Mouse (Mus musculus) olfactory bulb, adult 2 months (tissue): ENCODE results near the gene Ano6.

Source experiments
- CTCF ChIP-seq: fragments of 200-500 bp; IDR thresholded peaks from 2 replicates; pipeline ENCODE4 v1.5.1; 2012; ENCODE audit warnings: low read depth, mild to moderate bottlenecking, low read length, moderate library complexity; ENCODE audit not compliant: insufficient read depth
- POLR2A ChIP-seq: fragments of 200-500 bp; IDR thresholded peaks from 2 replicates; pipeline ENCODE4 v1.6.1; 2012; ENCODE audit warnings: mild to moderate bottlenecking, low read depth, low read length, moderate library complexity; ENCODE audit not compliant: insufficient read depth

GRCm38 (mm10) chr15:95977939-95978252 is 187.3 kb downstream of the Ano6 start:
- no peak for TF ChIP-seq POLR2A
- TF ChIP-seq CTCF = no peak
